Mouse (Mus musculus) lung, embryonic 14.5 days (tissue): Measurements from ENCODE around the gene Zkscan4. TPM values are rescaled to one million over a fixed set of nuclear protein-coding genes. Genes with fewer than 3 reads are reported as not detected.
"Not testable (repeated sequence)": the region's sequence is repeated elsewhere in the genome, so short reads cannot be mapped to it uniquely, and the experiment has no call there.

Experiments
- ATAC-seq: fragments of 200-750 bp; cut with Nextera tagmentation; 2 replicates; pipeline ENCODE4 v1.8.0; 2017; ENCODE audit warnings: mild to moderate bottlenecking, moderate TSS enrichment, moderate library complexity; ENCODE audit not compliant: insufficient read depth
- DNase-seq: peaks from one replicate; pipeline ENCODE4 v3.0.0-alpha.2; 2015
- H3K27ac ChIP-seq: fragments of 300-500 bp; sonication (generic); 2 replicates; pipeline ENCODE4 v1.5.1; 2014; ENCODE audit warnings: low read depth, mild to moderate bottlenecking, moderate library complexity
- H3K27me3 ChIP-seq: fragments of 300-500 bp; sonication (generic); 2 replicates; pipeline ENCODE4 v1.6.1; 2014; ENCODE audit warnings: low read length, control low read depth; ENCODE audit not compliant: insufficient read depth
- H3K36me3 ChIP-seq: fragments of 300-500 bp; sonication (generic); 2 replicates; pipeline ENCODE4 v1.6.1; 2014; ENCODE audit warnings: control low read depth; ENCODE audit not compliant: insufficient read depth
- H3K4me1 ChIP-seq: fragments of 300-500 bp; sonication (generic); 2 replicates; pipeline ENCODE4 v1.6.1; 2014; ENCODE audit warnings: antibody characterized with exemption, control low read depth; ENCODE audit not compliant: insufficient read depth
- H3K4me2 ChIP-seq: fragments of 300-500 bp; sonication (generic); 2 replicates; pipeline ENCODE4 v1.6.1; 2014; ENCODE audit warnings: mild to moderate bottlenecking
- H3K4me3 ChIP-seq: fragments of 300-500 bp; sonication (generic); 2 replicates; pipeline ENCODE4 v1.5.1; 2014; ENCODE audit warnings: low read depth, low read length
- H3K9ac ChIP-seq: fragments of 300-500 bp; sonication (generic); 2 replicates; pipeline ENCODE4 v1.6.1; 2014
- H3K9me3 ChIP-seq: fragments of 300-500 bp; sonication (generic); 2 replicates; pipeline ENCODE4 v1.6.1; 2016; ENCODE audit warnings: low read depth, low read length, control low read depth
- CTCF ChIP-seq: IDR thresholded peaks from 2 replicates; pipeline ENCODE4 v1.5.1; 2016; ENCODE audit warnings: antibody characterized with exemption, low read depth
- WGBS: fragments of 180-500 bp; shearing (Covaris S2); extraction: QIAGEN DNeasy Blood & Tissue Kit; methylation state at CpG from one replicate; pipeline ENCODE4 v1.1.7; 2014; 5-methylcytosine and 5-hydroxymethylcytosine counted together
- polyA plus RNA-seq: library from polyadenylated mRNA; unstranded; fragments of >200 nt; fragmentation: Nextera tagmentation; extraction: Ambion mirVana; gene quantifications from 2 replicates; pipeline ENCODE4 v1.2.1, GENCODE M21; 2014

The Zkscan4 gene
- polyA plus RNA-seq, 1 experiment from 2014 or later: 3.4 TPM

DNA sequence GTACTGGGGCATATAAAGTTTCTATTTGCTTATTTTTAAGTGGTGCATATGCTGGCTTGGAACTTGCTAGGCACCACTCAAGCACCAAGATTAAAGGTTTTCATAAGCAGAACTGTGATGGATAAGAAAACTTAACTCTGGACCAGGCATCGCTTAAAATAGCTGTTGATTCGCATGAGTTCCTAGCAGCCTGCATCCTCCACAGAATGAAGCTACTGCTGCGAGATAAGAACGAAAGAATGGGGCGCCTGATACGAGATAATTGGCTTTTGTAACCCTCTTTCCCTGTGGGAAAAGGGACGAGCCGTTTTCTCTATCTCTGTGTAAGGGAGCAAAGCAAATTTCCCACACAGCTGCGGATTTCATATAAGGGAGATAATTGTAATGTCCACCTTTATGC lies 9.6 kb upstream of the Zkscan4 start:
- Histone ChIP-seq H3K4me2 (peak overlapping the region; percentile 75), H3K9me3 (no peaks in the 10 kb centered on the region), H3K27me3 (no peaks in the 10 kb centered on the region), H3K9ac (no peak overlapping the region), H3K4me1 (no peaks in the 10 kb centered on the region), H3K4me3 (no peak overlapping the region), H3K27ac (no peak overlapping the region), H3K36me3 (no peaks in the 10 kb centered on the region)
- no peak for TF ChIP-seq CTCF
- DNase-seq (no peak), ATAC-seq (no peak)
- 25% methylated on average over 9 of the region's 9 CpGs for WGBS

DNA sequence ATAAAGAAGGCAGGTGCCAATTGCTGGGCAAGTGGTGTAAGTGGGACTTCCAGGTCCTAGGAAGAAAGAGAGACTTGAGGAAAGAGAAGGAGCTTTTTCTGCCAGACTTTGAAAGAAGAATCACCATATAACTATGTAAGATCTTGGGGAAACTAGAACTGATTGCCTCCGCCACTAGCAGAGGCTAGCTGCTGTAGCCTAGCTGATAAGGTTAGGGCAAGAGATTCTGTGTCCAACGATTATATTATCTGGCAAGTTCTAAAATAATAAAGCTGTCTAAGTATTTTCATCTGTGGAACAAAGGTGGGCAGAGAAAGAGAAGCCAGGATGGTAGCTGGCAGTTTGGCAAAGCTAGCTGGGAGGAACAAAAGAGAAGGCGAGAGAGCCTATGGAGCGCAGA lies 6.3 kb upstream of the Zkscan4 start:
- no peak for ATAC-seq
- Histone ChIP-seq H3K4me1 (no peaks in the 10 kb centered on the region), H3K27ac (no peak overlapping the region), H3K9me3 (no peaks in the 10 kb centered on the region), H3K27me3 (no peaks in the 10 kb centered on the region), H3K4me2 (no peak overlapping the region), H3K4me3 (no peak overlapping the region), H3K36me3 (no peaks in the 10 kb centered on the region), H3K9ac (no peak overlapping the region)
- no peak for TF ChIP-seq CTCF
- 32% methylated on average over 4 of the region's 4 CpGs for WGBS
- no peak for DNase-seq

DNA sequence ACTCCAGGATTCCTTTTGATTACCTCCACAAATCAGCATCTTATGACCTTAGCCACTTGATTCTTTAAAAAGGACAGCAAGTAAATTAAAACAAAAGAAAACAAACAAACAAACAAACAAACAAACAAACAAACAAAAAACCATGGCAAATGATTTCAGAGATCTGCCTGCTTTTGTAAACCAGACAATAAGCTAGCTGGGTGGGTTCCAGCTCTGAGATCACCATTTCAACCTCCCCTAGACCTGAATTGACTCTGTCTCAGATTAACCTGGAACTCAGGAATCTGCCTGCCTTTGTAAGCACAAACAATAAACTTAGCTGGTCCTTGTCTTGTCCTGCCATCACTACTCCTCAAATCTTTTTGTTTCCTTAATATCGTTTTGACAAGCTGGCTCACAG lies 8.2 kb downstream of the Zkscan4 start:
- WGBS: 82% methylated on average over 1 of the region's 1 CpGs
- TF ChIP-seq CTCF: no peak

DNA sequence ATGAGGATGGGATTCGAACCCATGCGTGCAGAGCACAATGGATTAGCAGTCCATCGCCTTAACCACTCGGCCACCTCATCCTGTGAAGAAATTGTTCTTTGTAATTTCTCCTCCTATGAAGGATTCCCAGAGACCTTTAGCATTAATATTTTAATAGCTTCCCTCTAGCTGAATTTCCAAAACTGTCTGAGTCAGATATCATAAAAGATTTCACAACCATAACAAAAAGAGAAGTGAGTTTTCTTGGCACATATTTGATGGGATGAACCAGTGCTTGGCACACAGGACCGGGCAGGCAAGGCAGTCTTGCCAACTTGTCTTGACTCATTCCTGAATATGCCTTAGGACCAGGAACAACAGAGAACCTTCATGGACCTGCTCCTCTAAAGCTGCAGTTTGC lies 14.1 kb downstream of the Zkscan4 start:
- H3K4me1 ChIP-seq: no peaks in the 10 kb centered on the region
- no peak overlapping the region for H3K4me2 ChIP-seq
- DNase-seq (no peak), ATAC-seq (no peak)
- no peak for TF ChIP-seq CTCF
- H3K27me3 ChIP-seq: no peaks in the 10 kb centered on the region
- H3K4me3 ChIP-seq: no peak overlapping the region
- H3K9me3 ChIP-seq: no peaks in the 10 kb centered on the region
- 85% methylated on average over 5 of the region's 5 CpGs for WGBS
- H3K9ac ChIP-seq: no peak overlapping the region
- no peak overlapping the region for H3K27ac ChIP-seq
- H3K36me3 ChIP-seq: no peaks in the 10 kb centered on the region

More for the DNA sequence above, 8.2 kb downstream of the Zkscan4 start:
- Histone ChIP-seq H3K9me3 (no peaks in the 10 kb centered on the region; the same call in 1 of the 2 replicates), H3K4me2 (no peak overlapping the region), H3K27me3 (no peaks in the 10 kb centered on the region), H3K36me3 (no peaks in the 10 kb centered on the region), H3K27ac (no peak overlapping the region), H3K4me3 (no peak overlapping the region), H3K4me1 (no peaks in the 10 kb centered on the region), H3K9ac (no peak overlapping the region)
- no peak for DNase-seq
- no peak for ATAC-seq

DNA sequence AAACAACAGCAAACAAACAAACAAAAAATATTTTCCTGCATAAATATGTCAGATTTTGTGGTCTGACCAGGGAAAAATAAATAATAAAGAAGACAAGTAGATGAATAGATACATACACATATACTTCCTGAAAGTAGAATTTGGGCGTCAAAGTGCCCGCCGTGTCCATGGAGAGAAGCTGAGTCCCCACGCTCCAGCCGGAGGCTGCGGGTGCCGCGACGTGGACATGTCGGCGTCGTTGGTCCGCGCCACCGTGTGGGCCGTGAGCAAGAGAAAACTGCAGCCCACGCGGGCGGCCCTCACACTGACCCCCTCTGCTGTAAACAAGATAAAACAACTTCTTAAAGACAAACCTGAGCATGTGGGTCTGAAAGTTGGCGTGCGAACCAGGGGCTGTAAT lies 16.4 kb downstream of the Zkscan4 start, which contains the start of gene AK157302:
TSS of gene AK157302 (plus strand) at position 144 of the 400 bp plus-strand sequence.
- Histone ChIP-seq H3K27ac (no peak within 1 kb of the TSS), H3K4me3 (no peak within 1 kb of the TSS), H3K27me3 (no peaks in the 10 kb centered on the region), H3K4me1 (no peaks in the 10 kb centered on the region), H3K36me3 (no peaks in the 10 kb centered on the region), H3K9me3 (no peaks in the 10 kb centered on the region), H3K4me2 (no peak within 1 kb of the TSS), H3K9ac (no peak within 1 kb of the TSS)
- TF ChIP-seq CTCF: no peak
- 89% methylated on average over 21 of the region's 21 CpGs for WGBS
- ATAC-seq (no peak), DNase-seq (no peak)

DNA sequence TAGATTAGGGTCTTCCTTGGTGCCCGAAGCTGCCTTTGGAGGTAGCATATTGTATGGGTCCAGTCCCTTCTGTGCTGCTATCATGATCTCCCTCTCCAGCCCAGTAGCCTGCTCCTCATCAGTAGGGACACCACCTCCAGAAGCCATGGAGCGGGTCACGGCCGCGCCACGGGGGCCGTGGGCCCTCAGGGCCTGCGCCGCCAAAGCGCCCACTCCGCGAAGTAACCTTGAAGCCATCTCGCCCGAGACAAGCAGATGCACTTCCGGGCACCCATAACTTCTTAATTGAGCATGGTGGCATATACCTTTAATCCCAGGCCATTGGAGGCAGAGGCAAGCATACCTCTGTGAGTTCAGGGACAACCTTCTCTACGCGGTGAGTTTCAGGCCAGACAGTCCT lies 22.5 kb downstream of the Zkscan4 start, which contains the start of gene Gm11273:
TSS of gene Gm11273 (minus strand) at position 237 of the 400 bp plus-strand sequence.
- not testable (repeated sequence) for H3K4me2 ChIP-seq, H3K27ac ChIP-seq, H3K36me3 ChIP-seq, DNase-seq, H3K27me3 ChIP-seq, H3K9ac ChIP-seq, ATAC-seq, H3K9me3 ChIP-seq, H3K4me1 ChIP-seq, H3K4me3 ChIP-seq
- 91% methylated on average over 13 of the region's 17 CpGs for WGBS

DNA sequence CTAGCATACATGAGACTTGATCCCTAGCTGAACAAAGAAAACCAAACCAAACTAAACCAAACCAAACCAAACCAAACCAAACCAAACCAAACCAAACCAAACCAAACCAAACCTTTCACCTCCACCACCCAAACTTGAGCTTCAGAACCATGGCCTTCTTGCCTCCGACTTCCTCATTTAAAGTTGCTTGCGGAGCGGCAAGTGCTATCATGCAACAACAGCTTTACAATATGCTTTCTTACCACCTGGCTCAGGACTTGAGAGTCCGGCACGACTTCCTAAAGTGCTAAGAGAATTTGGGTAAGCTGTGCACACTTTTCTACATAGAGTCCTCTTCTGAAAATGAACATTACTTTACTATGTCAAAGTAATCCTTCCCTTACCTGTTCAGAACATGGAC lies 23.6 kb downstream of the Zkscan4 start:
- Histone ChIP-seq H3K27ac (no peak overlapping the region), H3K9ac (no peak overlapping the region), H3K4me2 (no peak overlapping the region), H3K36me3 (no peaks in the 10 kb centered on the region), H3K4me3 (no peak overlapping the region), H3K9me3 (no peaks in the 10 kb centered on the region), H3K4me1 (no peaks in the 10 kb centered on the region), H3K27me3 (no peaks in the 10 kb centered on the region)
- ATAC-seq (no peak), DNase-seq (no peak)
- WGBS: 85% methylated on average over 5 of the region's 5 CpGs
- no peak for TF ChIP-seq CTCF

DNA sequence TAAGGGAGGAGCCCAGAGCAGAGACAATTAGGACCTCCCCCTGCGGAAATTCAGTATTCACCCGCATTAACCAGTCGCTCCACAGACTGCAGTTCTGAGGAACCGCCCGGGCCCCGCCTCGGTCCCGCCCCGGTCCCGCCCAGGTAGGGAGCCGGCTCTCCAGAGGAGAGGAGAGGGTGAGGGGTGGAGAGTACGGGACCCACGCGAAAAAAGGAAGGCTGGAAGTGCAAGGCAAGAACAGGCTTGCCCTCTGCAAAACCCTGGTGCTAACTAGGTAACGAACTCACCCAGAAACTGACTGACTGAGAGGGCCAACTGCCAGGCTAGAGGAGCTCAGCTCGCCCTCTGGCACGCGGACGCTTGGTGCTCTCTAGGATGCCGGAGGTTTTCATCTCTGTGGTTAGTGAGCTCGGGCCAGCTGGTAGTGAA lies 27.5 kb downstream of the Zkscan4 start:
- TF ChIP-seq CTCF: no peak
- ATAC-seq (peak; percentile 100), DNase-seq (peak; percentile 93)
- H3K4me2 ChIP-seq: peak overlapping the region; percentile 64
- H3K9me3 ChIP-seq: no peaks in the 10 kb centered on the region
- peak overlapping the region; percentile 62 for H3K4me3 ChIP-seq
- peak overlapping the region; percentile 65 for H3K9ac ChIP-seq
- H3K4me1 ChIP-seq: no peaks in the 10 kb centered on the region
- WGBS: under 1% methylated on average over 21 of the region's 21 CpGs
- H3K27me3 ChIP-seq: no peaks in the 10 kb centered on the region
- H3K36me3 ChIP-seq: no peaks in the 10 kb centered on the region
- peak overlapping the region; percentile 87 for H3K27ac ChIP-seq
